Mouse (Mus musculus) cortical plate, adult 2 months (tissue): ENCODE results near the gene Mib2.

Source experiments
- CTCF ChIP-seq: fragments of 200-500 bp; IDR thresholded peaks from 2 replicates; pipeline ENCODE4 v1.5.1; 2011; ENCODE audit warnings: mild to moderate bottlenecking, control low read depth, low read length; ENCODE audit not compliant: insufficient read depth; ENCODE audit errors: extremely low read depth
- POLR2A ChIP-seq: fragments of 200-500 bp; IDR thresholded peaks from 2 replicates; pipeline ENCODE4 v1.6.1; 2011; ENCODE audit warnings: mild to moderate bottlenecking, low read length, control low read depth; ENCODE audit not compliant: insufficient read depth; ENCODE audit errors: extremely low read depth

DNA sequence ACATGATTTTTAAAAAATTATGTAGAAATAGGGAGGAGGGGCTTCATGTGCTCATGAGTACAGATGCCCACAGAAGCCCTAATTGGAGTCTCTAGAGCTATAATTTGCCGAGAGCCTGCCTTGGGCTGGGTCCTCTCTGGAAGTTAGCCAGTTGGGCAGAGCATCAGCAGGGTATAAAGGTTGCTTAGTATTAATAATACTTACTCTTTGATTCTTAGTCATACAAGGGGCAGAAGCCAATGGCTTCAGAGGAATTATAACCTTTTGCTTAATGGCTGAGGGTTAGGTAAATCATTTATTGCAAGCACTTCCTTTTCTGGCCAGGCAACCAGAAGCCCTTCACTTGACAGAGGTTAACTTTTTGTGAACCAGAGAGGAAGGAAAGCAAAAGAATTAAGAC is 25.5 kb downstream of the Mib2 start:
- no peak for TF ChIP-seq POLR2A
- no peak for TF ChIP-seq CTCF
